Mouse (Mus musculus) limb, embryonic 14.5 days (tissue): ENCODE results near the gene Gm10226. TPM values are rescaled to one million over a fixed set of nuclear protein-coding genes. Genes with fewer than 3 reads are reported as not detected.
"Not testable (repeated sequence)": the region's sequence is repeated elsewhere in the genome, so short reads cannot be mapped to it uniquely, and the experiment has no call there.

ENCODE experiments used
- ATAC-seq: fragments of 200-750 bp; cut with Nextera tagmentation; 2 replicates; pipeline ENCODE4 v1.8.0; 2017; ENCODE audit warnings: low read depth, moderate number of reproducible peaks, moderate TSS enrichment; ENCODE audit not compliant: low FRiP score
- DNase-seq: peaks from one replicate; pipeline ENCODE4 v3.0.0-alpha.2; 2015; ENCODE audit warnings: low spot score
- H3K27ac ChIP-seq: fragments of 300-500 bp; sonication (generic); replicated peaks from 2 replicates; pipeline ENCODE4 v1.5.1; 2014; ENCODE audit warnings: low read depth, mild to moderate bottlenecking, low read length, moderate library complexity, mixed read lengths
- H3K27me3 ChIP-seq: fragments of 300-500 bp; sonication (generic); 2 replicates; pipeline ENCODE4 v1.6.1; 2014; ENCODE audit warnings: low read length, mixed read lengths; ENCODE audit not compliant: control insufficient read depth, insufficient read depth
- H3K36me3 ChIP-seq: fragments of 300-500 bp; sonication (generic); 2 replicates; pipeline ENCODE4 v1.6.1; 2014; ENCODE audit warnings: mild to moderate bottlenecking, low read length, moderate library complexity, mixed read lengths; ENCODE audit not compliant: control insufficient read depth, insufficient read depth
- H3K4me1 ChIP-seq: fragments of 300-500 bp; sonication (generic); 2 replicates; pipeline ENCODE4 v1.6.1; 2014; ENCODE audit warnings: antibody characterized with exemption, low read length, mixed read lengths; ENCODE audit not compliant: control insufficient read depth, insufficient read depth
- H3K4me2 ChIP-seq: fragments of 300-500 bp; sonication (generic); replicated peaks from 2 replicates; pipeline ENCODE4 v1.6.1; 2014; ENCODE audit warnings: low read depth, mild to moderate bottlenecking, low read length, moderate library complexity; ENCODE audit not compliant: severe bottlenecking
- H3K4me3 ChIP-seq: fragments of 300-500 bp; sonication (generic); replicated peaks from 2 replicates; pipeline ENCODE4 v1.5.1; 2014; ENCODE audit warnings: low read length
- H3K9ac ChIP-seq: fragments of 300-500 bp; sonication (generic); 2 replicates; pipeline ENCODE4 v1.6.1; 2014; ENCODE audit warnings: mild to moderate bottlenecking, low read depth, low read length, moderate library complexity; ENCODE audit not compliant: severe bottlenecking
- H3K9me3 ChIP-seq: fragments of 300-500 bp; sonication (generic); 2 replicates; pipeline ENCODE4 v1.6.1; 2016; ENCODE audit warnings: low read length; ENCODE audit not compliant: control insufficient read depth
- POLR2A ChIP-seq: fragments of 200-500 bp; IDR thresholded peaks from 2 replicates; pipeline ENCODE4 v1.8.0; 2012; ENCODE audit warnings: inconsistent platforms, mild to moderate bottlenecking, moderate library complexity, borderline replicate concordance; ENCODE audit not compliant: insufficient read depth, insufficient read length; ENCODE audit errors: extremely low read depth
- WGBS: fragments of 180-500 bp; shearing (Covaris S2); extraction: QIAGEN DNeasy Blood & Tissue Kit; methylation state at CpG from one replicate; pipeline ENCODE4 v1.1.7; 2014; 5-methylcytosine and 5-hydroxymethylcytosine counted together
- polyA plus RNA-seq, 2 experiments: library from polyadenylated mRNA; depleted of rRNA in 1 of 2; stranded (reverse) in 1 of 2; unstranded in 1 of 2; fragments of >200 nt; fragmentation: Nextera tagmentation in 1 of 2; extraction: Ambion mirVana in 1 of 2; gene quantifications; 2 replicates each; pipeline versions ENCODE4 v1.2.1 to v1.2.3; 2012 to 2014

The Gm10226 gene
- polyA plus RNA-seq (2012; rRNA removed) (5.2 and 6.4 TPM in 2 replicates), polyA plus RNA-seq (2014; fragmentation: Nextera tagmentation; extraction: Ambion mirVana) (8.0 and 10.5 TPM in 2 replicates)

GRCm38 (mm10) chr17:21691560-21691959 is at the start of gene Gm10226:
Gene Gm10226 (plus strand): TSS chr17:21691860.
- H3K27ac ChIP-seq = no peak within 1 kb of the TSS
- peaks cover 16% of the 10 kb centered on the region for H3K36me3 ChIP-seq
- H3K4me2 ChIP-seq = no peak within 1 kb of the TSS
- no peaks in the 10 kb centered on the region for H3K27me3 ChIP-seq
- no peaks in the 10 kb centered on the region for H3K9me3 ChIP-seq
- no peak within 1 kb of the TSS for H3K9ac ChIP-seq
- no peak for DNase-seq
- 93% methylated on average over 3 of the region's 3 CpGs for WGBS
- TF ChIP-seq POLR2A = no peak
- no peak for ATAC-seq
- H3K4me3 ChIP-seq = no peak within 1 kb of the TSS
- H3K4me1 ChIP-seq = no peaks in the 10 kb centered on the region

- Histone ChIP-seq H3K4me2 (no peak overlapping the region), H3K36me3 (no peaks in the 10 kb centered on the region), H3K4me1 (no peaks in the 10 kb centered on the region), H3K27ac (no peak overlapping the region), H3K27me3 (no peaks in the 10 kb centered on the region), H3K9ac (no peak overlapping the region), H3K9me3 (no peaks in the 10 kb centered on the region), H3K4me3 (no peak overlapping the region)
- no peak for ATAC-seq
- no peak for TF ChIP-seq POLR2A
- no peak for DNase-seq
- 42% methylated on average over 3 of the region's 3 CpGs for WGBS
Measured at GRCm38 (mm10) chr17:21648791-21649190, 42.9 kb upstream of the Gm10226 start.

GRCm38 (mm10) chr17:21649936-21650335 is 41.7 kb upstream of the Gm10226 start:
- ATAC-seq = peak; percentile 49
- H3K4me3 ChIP-seq = peak overlapping the region; percentile 44
- no peaks in the 10 kb centered on the region for H3K27me3 ChIP-seq
- H3K4me2 ChIP-seq = peak overlapping the region; percentile 50
- no peaks in the 10 kb centered on the region for H3K36me3 ChIP-seq
- H3K4me1 ChIP-seq = no peaks in the 10 kb centered on the region
- WGBS = 25% methylated on average over 2 of the region's 2 CpGs
- H3K9me3 ChIP-seq = no peaks in the 10 kb centered on the region
- peak; percentile 49 for DNase-seq
- peak overlapping the region; percentile 77; the same call in 1 of the 2 replicates for H3K27ac ChIP-seq
- no peak for TF ChIP-seq POLR2A
- no peak overlapping the region; the same call in 1 of the 2 replicates for H3K9ac ChIP-seq

GRCm38 (mm10) chr17:21650364-21650907 is 41.2 kb upstream of the Gm10226 start, which contains the start of gene Zfp983:
Gene Zfp983 (plus strand): TSS chr17:21650624.
- DNase-seq (peak; percentile 87), ATAC-seq (peak; percentile 99)
- Histone ChIP-seq H3K4me3 (peak within 1 kb of the TSS; percentile 44), H3K27ac (peak within 1 kb of the TSS; percentile 77; the same call in 1 of the 2 replicates), H3K9ac (peak within 1 kb of the TSS; percentile 48; the same call in 1 of the 2 replicates), H3K4me2 (peak within 1 kb of the TSS; percentile 50)
- not testable (repeated sequence) for H3K36me3 ChIP-seq, H3K9me3 ChIP-seq, H3K4me1 ChIP-seq, H3K27me3 ChIP-seq
- under 1% methylated on average over 15 of the region's 17 CpGs for WGBS

- not testable (repeated sequence) for H3K4me3 ChIP-seq, H3K9ac ChIP-seq, H3K4me1 ChIP-seq, H3K4me2 ChIP-seq, H3K9me3 ChIP-seq, H3K27me3 ChIP-seq, ATAC-seq, H3K36me3 ChIP-seq, DNase-seq, H3K27ac ChIP-seq
- 20% methylated on average over 1 of the region's 1 CpGs for WGBS
Measured at GRCm38 (mm10) chr17:21678826-21679225, 12.8 kb upstream of the Gm10226 start.
